Mouse (Mus musculus) kidney, postnatal 25 days (tissue): ENCODE measurements around the gene Ccdc177.
"Not testable (repeated sequence)": the region's sequence is repeated elsewhere in the genome, so short reads cannot be mapped to it uniquely, and the experiment has no call there.

ENCODE experiments used
- DNase-seq, 2 experiments: peaks; one replicate each; pipeline ENCODE4 v3.0.0; 2021; ENCODE audit warnings: mixed read lengths in 2 of 2

Gene Ccdc177

GRCm38 (mm10) chr12:80760396-80760801 is at the start of gene Ccdc177:
Gene Ccdc177 (minus strand): TSS chr12:80760687.
- DNase-seq, result peak; percentile 81 to 87

- no peak for DNase-seq
Observed at GRCm38 (mm10) chr12:80810005-80810404, 49.5 kb upstream of the Ccdc177 start.

DNA sequence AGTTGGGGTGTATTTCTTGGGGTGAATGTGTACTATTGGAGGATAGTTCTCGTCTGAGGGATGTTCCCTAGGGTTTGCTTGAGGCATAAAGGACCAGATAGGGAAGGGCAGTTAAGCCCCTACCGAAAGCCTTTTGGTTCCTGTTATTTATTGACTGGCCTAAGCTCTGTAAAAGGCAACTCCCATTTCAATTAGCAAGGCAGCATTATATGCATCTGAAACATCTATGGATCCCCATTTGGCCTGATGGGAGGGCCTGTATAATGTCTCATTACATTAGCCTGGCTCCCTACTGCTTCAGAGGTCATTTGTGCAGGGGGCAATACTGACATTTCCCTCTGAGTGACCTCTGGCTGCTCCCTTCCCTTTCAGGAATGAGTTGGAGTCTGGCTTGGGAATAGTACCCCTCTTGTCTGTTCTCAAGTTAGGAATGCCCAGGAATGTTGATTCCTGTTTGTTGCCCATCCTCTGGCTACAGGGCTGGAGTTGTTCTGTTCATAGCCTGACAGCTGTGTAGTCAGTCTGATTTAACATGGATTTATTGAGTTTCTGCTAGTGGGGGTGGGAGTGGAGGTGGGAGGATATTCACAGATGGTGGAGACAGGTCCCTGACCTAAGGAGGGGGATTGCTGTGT is 47.1 kb upstream of the Ccdc177 start:
- DNase-seq, result no peak

DNA sequence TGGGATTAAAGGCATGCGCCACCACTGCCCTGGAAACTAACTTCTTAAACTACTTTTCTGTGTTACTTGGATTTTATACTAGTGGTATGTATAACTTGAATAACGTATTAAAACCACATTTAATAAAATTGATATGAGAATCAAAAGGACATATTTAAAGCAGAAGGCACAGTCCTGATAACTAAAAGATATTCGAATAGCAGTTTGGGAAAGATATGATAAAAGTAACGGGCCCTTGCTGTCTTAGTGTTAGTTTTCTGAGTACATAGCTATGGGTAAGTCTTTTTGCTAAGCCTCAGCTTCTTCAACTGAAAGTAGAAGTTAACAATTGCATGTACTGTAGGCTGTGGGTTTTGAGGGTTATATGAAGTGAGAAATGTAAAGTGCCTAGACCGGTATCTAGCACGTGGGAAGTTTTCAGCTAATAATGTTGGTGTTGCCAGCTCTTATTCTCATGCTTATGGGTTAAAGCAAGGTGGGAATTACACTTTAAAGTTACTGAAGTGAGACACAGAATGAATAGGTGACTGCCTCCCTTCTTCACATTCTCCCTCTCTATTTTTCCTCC is 44.5 kb upstream of the Ccdc177 start:
- DNase-seq, result no peak

GRCm38 (mm10) chr12:80803924-80804323 is 43.4 kb upstream of the Ccdc177 start:
- peak; percentile 80 to 83 for DNase-seq

DNA sequence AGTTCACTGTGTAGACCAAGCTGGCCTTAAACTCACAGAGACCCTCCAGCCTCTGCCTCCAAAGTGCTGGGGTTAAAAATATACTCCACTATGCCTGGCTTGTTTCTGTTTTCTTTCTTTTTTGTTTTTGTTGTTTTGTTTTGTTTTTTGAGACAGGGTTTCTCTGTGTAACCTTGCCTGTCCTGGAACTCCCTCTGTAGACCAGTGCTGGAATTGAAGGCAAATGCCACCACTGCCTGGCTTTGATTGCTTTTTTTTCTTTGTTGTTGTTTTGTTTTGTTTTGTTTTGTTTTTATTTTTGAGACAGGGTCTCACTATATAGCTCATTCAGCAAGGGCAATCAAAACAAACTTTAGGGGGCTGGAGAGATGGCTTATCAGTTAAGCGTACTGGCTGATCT is 41.0 kb upstream of the Ccdc177 start:
- DNase-seq, result no peak

DNA sequence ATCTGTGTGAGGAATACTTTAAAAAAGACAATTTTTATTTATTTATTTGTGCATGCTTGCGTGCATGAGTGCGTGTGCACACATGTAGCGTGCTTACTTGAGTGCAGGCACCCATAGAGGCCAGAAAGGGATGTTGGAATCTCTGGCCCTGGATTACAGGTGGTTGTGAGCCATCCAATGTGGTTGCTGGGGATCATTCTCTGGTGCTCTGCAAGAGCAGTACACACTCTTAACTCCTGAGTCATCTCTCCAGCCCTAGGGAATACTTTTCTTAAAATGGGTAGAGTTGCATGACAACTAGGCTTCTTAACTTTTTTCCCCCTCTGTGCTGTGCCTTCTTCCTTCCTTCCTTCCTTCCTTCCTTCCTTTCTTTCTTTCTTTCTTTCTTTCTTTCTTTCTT is 39.7 kb upstream of the Ccdc177 start:
- DNase-seq, result no peak

DNA sequence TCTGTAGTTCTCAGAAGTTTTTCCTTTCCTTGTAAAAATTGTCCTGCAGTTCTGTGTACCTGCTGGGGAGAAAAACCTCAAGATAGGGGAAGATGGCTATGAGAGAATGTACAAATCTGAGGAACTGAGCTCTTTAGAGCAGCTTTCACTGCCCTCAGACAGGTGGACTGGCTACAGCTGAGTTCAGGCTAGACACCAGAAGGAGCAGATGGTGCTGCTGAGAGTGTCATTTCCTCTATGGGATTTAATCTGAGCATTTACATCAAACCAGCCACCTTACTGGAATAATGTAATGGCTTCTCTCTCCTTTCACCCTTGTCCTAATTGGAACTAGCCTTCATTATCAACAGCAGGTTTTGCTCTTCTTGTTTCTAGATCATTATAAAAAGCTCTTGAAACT is 37.8 kb upstream of the Ccdc177 start:
- no peak for DNase-seq

DNA sequence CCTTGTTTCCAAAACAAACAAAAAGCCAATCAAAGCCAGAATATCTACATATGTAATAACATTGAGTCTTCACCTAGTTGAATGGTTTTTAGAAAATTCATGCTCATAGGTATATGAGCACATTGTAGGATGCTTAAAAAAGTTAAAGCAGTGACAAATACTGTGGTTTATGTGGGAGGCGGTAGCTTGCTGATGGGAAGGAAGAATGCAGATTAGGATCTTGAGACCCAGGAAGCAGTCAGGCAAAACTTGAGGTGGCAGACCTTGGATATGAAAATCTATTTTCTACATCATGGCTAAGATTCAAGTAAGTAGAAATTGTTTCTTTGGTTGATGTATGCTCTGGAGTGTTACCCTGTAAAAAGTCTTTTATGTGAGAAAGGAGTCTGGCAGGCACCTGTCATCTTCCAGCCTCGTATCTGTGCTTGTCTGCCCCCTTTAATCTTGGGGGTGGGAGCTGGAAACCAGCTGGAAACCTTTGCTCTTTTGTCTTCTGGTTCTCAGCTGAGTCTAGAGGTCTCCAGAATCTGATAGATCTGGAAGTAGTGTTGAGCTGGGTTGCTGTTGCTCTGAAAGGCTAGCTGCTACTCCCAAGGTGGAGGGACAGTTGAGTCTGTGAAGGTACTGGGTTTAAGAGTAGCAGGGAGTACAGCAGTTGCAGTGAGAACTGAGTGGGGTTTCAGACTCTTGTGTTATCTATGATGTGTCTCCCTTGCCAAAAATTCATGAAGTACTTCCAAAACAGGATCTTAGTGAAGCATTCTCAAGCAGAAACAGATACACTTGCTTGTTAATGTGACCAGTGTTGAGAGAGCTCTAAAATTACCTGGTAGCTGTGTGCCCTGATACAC is 34.7 kb upstream of the Ccdc177 start:
- DNase-seq, result no peak

DNA sequence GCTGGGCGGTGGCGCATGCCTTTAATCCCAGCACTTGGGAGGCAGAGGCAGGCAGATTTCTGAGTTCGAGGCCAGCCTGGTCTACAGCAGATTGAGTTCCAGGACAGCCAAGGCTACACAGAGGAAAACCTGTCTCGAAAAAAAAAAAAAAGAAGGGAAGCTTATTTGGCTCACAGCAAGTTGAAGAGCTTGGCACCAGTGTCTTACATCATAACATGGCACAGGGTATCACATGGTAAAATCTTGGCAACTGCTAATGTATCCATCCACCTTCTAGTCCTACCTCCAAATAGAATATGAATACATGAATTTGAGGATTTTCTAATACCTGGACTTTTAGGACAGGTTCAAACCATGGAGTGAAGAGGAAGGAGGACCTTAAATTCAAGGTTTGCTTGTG is 34.0 kb upstream of the Ccdc177 start:
- no peak for DNase-seq

GRCm38 (mm10) chr12:80793535-80793934 is 33.0 kb upstream of the Ccdc177 start:
- no peak for DNase-seq

DNA sequence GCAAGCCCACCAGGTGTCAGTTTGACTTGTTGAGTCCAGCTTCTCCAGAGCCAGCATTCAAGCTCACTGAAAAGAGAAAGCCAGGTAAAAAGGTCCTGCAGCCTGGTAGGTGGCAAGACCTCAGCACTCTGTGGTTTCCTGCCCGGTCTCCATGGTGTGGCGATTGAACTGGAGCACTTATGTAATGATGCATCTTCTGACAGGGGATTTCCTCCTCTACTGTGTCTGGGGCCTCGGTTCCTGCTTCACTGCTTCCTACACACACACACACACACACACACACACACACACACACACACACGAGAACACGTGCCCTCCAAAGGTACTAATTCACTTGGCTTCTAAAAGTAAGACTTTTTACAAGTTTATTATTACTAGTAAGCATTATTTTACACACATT is 32.4 kb upstream of the Ccdc177 start:
- peak; percentile 66 to 86 for DNase-seq

- peak in 1 of 2 experiments; percentile 59 for DNase-seq
Observed at GRCm38 (mm10) chr12:80791571-80792444, 31.3 kb upstream of the Ccdc177 start.

GRCm38 (mm10) chr12:80790700-80791570 is 30.4 kb upstream of the Ccdc177 start:
- DNase-seq, result no peak

- peak; percentile 99 for DNase-seq
Observed at GRCm38 (mm10) chr12:80789849-80790694, 29.6 kb upstream of the Ccdc177 start, which contains the start of gene Susd6. Gene Susd6 (plus strand): TSS chr12:80790510.

DNA sequence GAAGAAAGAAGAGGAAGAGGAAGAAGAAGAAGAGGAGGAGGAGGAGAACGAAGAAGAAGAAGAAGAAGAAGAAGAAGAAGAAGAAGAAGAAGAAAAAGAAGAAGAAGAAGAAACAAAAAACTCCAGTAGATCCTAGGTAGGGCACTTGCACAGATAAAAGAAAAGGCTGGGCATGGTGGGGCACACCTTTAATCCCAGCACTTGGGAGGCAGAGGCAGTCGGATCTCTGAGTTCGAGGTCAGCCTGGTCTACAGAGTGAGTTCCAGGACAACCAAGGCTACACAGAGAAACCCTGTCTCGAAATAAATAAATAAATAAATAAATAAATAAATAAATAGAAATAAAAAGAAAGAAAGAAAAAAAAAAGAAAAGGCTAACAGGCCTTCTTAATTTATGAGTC is 28.8 kb upstream of the Ccdc177 start:
- DNase-seq, result not testable (repeated sequence)

- no peak for DNase-seq
Observed at GRCm38 (mm10) chr12:80788188-80788587, 27.7 kb upstream of the Ccdc177 start.

DNA sequence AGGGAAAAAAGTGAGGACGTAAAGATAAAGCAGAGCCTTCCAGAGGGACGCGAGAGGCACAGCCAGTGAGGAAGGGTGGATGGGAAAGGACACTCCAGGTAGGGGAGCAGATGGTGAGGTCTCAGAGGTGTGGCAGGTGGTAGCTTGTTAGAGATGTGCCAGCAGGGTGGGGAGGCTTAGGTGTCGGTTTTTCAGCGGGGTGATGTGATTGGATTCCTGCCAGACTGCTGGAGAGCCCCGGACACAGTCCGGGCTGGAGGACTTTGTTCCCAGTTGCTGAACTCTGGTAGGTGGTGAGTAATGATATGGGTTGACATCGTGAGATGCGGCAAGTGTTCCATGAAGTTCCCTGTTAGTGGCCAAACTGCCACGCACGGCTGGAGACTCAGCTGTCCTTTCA is 27.1 kb upstream of the Ccdc177 start:
- peak; percentile 76 to 90 for DNase-seq

- no peak for DNase-seq
Observed at GRCm38 (mm10) chr12:80786591-80786990, 26.1 kb upstream of the Ccdc177 start.

DNA sequence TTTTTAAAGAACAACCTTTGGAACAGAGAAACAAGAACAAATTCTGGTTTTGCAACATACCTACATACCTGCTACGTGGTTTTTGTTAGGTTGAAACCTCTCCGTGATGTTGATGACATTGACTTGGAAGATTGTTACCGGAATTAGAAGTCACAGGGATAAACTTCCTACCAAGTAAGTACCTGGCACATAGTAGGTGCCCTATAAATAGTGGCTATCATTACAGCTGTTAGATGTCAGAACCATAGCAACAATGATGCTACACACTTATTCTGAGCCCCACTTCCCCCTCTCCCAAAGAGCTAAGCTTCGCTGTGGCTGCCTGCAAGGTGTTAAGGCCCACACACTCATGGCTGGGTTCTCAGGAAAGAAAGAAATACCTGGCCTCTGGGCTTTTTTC is 25.1 kb upstream of the Ccdc177 start:
- no peak for DNase-seq

GRCm38 (mm10) chr12:80785005-80785404 is 24.5 kb upstream of the Ccdc177 start:
- DNase-seq, result no peak
